Mouse (Mus musculus) regulatory T cell (primary cell): ENCODE results near the gene Tsfm.
"Not testable (repeated sequence)": the region's sequence is repeated elsewhere in the genome, so short reads cannot be mapped to it uniquely, and the experiment has no call there.

Source experiments
- in situ Hi-C: fragments of 300-600 bp; cut with MboI, MseI; formaldehyde crosslinking; loops from one replicate; pipeline ENCODE4 v1.15.1; 2025; ENCODE audit warnings: high pct_unique_total_duplicates

The Tsfm gene

GRCm38 (mm10) chr10:127063913-127064870 lies 33.6 kb upstream of the Tsfm start:
- in situ Hi-C loops, result no loop called here

- in situ Hi-C loops, result no loop called here
Observed at GRCm38 (mm10) chr10:127063239-127063872, 32.7 kb upstream of the Tsfm start, which contains the start of gene Cdk4. TSS of gene Cdk4 (plus strand) at chr10:127063534.

- in situ Hi-C loops, result no loop called here
Observed at GRCm38 (mm10) chr10:127062503-127062902, 31.9 kb upstream of the Tsfm start.

GRCm38 (mm10) chr10:127062101-127062500 lies 31.5 kb upstream of the Tsfm start:
- in situ Hi-C loops, result not testable (repeated sequence)

GRCm38 (mm10) chr10:127061513-127061912 lies 30.9 kb upstream of the Tsfm start:
- in situ Hi-C loops, result no loop called here

- in situ Hi-C loops, result no loop called here
Observed at GRCm38 (mm10) chr10:127061085-127061484, 30.4 kb upstream of the Tsfm start.

GRCm38 (mm10) chr10:127059968-127060916 lies 29.6 kb upstream of the Tsfm start, which contains the start of gene March9:
TSS of gene March9 (minus strand) at chr10:127060184.
- in situ Hi-C loops, result no loop called here

- in situ Hi-C loops, result no loop called here
Observed at GRCm38 (mm10) chr10:127059174-127059967, 28.7 kb upstream of the Tsfm start.

- in situ Hi-C loops, result no loop called here
Observed at GRCm38 (mm10) chr10:127058708-127059107, 28.1 kb upstream of the Tsfm start.

- in situ Hi-C loops, result no loop called here
Observed at GRCm38 (mm10) chr10:127058161-127058560, 27.5 kb upstream of the Tsfm start.

- in situ Hi-C loops, result no loop called here
Observed at GRCm38 (mm10) chr10:127056490-127056889, 25.9 kb upstream of the Tsfm start.

- in situ Hi-C loops, result no loop called here
Observed at GRCm38 (mm10) chr10:127055406-127055805, 24.8 kb upstream of the Tsfm start.

- in situ Hi-C loops, result no loop called here
Observed at GRCm38 (mm10) chr10:127054646-127055045, 24.0 kb upstream of the Tsfm start.

- in situ Hi-C loops, result no loop called here
Observed at GRCm38 (mm10) chr10:127050119-127050474, 19.5 kb upstream of the Tsfm start.

- in situ Hi-C loops, result no loop called here
Observed at GRCm38 (mm10) chr10:127049395-127050118, 18.9 kb upstream of the Tsfm start.

GRCm38 (mm10) chr10:127048608-127049394 lies 18.2 kb upstream of the Tsfm start:
- in situ Hi-C loops, result no loop called here

GRCm38 (mm10) chr10:127047954-127048353 lies 17.3 kb upstream of the Tsfm start, which contains the start of gene Cyp27b1:
TSS of gene Cyp27b1 (plus strand) at chr10:127048250.
- in situ Hi-C loops, result no loop called here

GRCm38 (mm10) chr10:127043187-127043586 lies 12.5 kb upstream of the Tsfm start:
- in situ Hi-C loops, result no loop called here

- in situ Hi-C loops, result no loop called here
Observed at GRCm38 (mm10) chr10:127042468-127043115, 12.0 kb upstream of the Tsfm start.
